Mouse (Mus musculus): ENCODE measurements around the gene Trappc3. TPM values are rescaled to one million over a fixed set of nuclear protein-coding genes. Genes with fewer than 3 reads are reported as not detected.

Gene Trappc3
- polyA plus RNA-seq, 1 experiment from 2014 or later: 115 TPM

DNA sequence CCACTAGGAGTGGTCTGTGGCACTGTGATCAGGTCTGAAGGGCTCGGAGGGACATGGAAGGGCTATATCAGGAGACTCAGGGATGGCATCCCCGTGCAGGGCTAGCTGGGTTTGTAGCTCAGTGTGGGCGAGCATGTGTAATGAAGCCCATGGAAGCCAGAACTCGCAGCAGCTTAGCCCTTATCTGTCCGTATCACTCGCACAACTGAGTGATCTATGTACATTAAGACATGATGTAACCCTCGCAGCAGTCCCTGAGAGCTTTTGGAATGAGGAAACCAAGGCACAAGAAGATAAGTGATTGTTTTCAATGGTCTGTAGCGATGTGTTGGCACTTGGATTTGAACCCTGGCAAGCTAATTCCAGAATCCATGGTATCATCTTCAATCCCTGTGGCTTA lies 21.5 kb downstream of the Trappc3 start:
- Histone ChIP-seq H3K36me3 (ENCODE audit: control insufficient read depth, insufficient read depth) (no peaks in the 10 kb centered on the region), H3K9ac (ENCODE audit: low read depth, low read length) (no peak overlapping the region), H3K27ac (ENCODE audit: low read depth, low read length) (no peak overlapping the region), H3K4me2 (replicated peaks; ENCODE audit: low read depth) (no peak overlapping the region), H3K27me3 (replicated peaks; ENCODE audit: control insufficient read depth, insufficient read depth, low read length) (peaks cover 39% of the 10 kb centered on the region), H3K9me3 (ENCODE audit: control insufficient read depth) (no peaks in the 10 kb centered on the region), H3K4me3 (ENCODE audit: low read depth, low read length) (no peak overlapping the region), H3K4me1 (replicated peaks; ENCODE audit: control insufficient read depth, insufficient read depth, low read length) (no peaks in the 10 kb centered on the region; the same call in 1 of the 2 replicates)
- ATAC-seq: no peak
- TF ChIP-seq CTCF (IDR thresholded peaks at IDR 0.05; ENCODE audit: low read depth): no peak
- 74% methylated on average over 8 of the region's 8 CpGs for WGBS

DNA sequence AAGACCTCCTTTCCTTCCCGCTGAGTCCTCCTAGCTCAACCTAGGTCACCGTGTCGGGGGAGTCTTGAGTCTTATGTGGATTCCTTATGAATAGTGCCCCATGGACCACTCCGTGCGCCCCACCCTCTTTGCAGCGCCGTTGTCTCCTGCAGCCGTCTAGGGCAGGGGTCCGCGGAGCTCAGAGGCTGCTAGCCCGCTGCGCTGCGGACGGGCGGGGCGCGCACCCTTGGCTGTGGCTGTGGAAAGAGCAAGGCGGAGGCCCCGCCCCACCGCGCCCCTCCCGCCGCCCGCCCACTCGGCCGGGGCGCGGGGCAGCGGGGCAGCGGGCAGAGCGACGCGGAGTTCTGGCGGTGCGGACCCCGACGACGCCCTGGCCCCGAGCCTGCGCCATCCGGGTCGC lies 24.4 kb downstream of the Trappc3 start, which contains the start of gene Col8a2:
Col8a2 (plus strand) TSS at position 302 of the 400 bp plus-strand sequence.
- Histone ChIP-seq H3K36me3 (ENCODE audit: control insufficient read depth, insufficient read depth) (no peaks in the 10 kb centered on the region), H3K27me3 (replicated peaks; ENCODE audit: control insufficient read depth, insufficient read depth, low read length) (peaks cover 47% of the 10 kb centered on the region), H3K27ac (ENCODE audit: low read depth, low read length) (no peak within 1 kb of the TSS), H3K4me2 (replicated peaks; ENCODE audit: low read depth) (peak within 1 kb of the TSS; percentile 76), H3K9me3 (ENCODE audit: control insufficient read depth) (no peaks in the 10 kb centered on the region), H3K9ac (ENCODE audit: low read depth, low read length) (peak within 1 kb of the TSS; percentile 46), H3K4me3 (ENCODE audit: low read depth, low read length) (peak within 1 kb of the TSS; percentile 45), H3K4me1 (replicated peaks; ENCODE audit: control insufficient read depth, insufficient read depth, low read length) (no peaks in the 10 kb centered on the region; the same call in 1 of the 2 replicates)
- 0 out of 2 replicates have a peak, but pooled peaks have one; percentile 49 for ATAC-seq
- 1% methylated on average over 42 of the region's 42 CpGs for WGBS
- TF ChIP-seq CTCF (IDR thresholded peaks at IDR 0.05; ENCODE audit: low read depth): no peak

DNA sequence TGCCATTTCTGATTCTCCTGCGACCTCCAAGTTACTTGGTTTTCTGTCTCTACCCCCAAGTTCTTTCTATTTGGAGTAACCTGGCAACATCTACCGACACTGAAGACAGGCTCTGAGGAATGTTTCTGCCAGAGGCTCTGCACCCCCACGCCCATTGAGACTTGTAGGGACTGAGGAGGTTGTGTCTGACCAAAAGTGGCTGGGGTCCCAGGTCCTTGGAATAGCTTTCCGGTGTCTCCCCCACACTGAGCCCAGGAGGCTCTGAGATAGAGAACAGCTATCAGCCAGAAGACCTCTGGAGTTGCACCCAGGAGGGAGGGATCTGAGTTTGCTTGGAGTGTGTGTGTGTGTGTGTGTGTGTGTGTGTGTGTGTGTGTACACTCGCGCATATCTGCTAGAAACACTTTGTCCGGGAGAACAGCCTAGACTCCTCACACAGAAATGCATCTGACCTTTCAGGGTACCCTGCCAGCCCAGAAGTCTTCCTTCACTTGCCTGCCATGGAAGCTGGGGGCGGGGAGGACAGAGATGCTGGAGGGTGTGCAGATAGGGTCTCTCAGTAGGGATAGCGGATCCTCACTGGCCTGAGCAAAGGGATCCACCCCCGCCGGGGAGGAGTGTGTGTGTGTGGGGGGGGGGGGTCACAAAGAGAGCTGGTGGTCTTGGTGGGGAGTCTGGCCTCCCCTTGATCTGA lies 25.3 kb downstream of the Trappc3 start:
- Histone ChIP-seq H3K4me2 (replicated peaks; ENCODE audit: low read depth) (no peak overlapping the region), H3K36me3 (ENCODE audit: control insufficient read depth, insufficient read depth) (no peaks in the 10 kb centered on the region), H3K4me1 (replicated peaks; ENCODE audit: control insufficient read depth, insufficient read depth, low read length) (no peaks in the 10 kb centered on the region; the same call in 1 of the 2 replicates), H3K27ac (ENCODE audit: low read depth, low read length) (no peak overlapping the region), H3K9me3 (ENCODE audit: control insufficient read depth) (no peaks in the 10 kb centered on the region), H3K9ac (ENCODE audit: low read depth, low read length) (no peak overlapping the region), H3K4me3 (ENCODE audit: low read depth, low read length) (no peak overlapping the region), H3K27me3 (replicated peaks; ENCODE audit: control insufficient read depth, insufficient read depth, low read length) (peaks cover 47% of the 10 kb centered on the region)
- 28% methylated on average over 11 of the region's 11 CpGs for WGBS
- no peak for ATAC-seq
- no peak for TF ChIP-seq CTCF (IDR thresholded peaks at IDR 0.05; ENCODE audit: low read depth)

DNA sequence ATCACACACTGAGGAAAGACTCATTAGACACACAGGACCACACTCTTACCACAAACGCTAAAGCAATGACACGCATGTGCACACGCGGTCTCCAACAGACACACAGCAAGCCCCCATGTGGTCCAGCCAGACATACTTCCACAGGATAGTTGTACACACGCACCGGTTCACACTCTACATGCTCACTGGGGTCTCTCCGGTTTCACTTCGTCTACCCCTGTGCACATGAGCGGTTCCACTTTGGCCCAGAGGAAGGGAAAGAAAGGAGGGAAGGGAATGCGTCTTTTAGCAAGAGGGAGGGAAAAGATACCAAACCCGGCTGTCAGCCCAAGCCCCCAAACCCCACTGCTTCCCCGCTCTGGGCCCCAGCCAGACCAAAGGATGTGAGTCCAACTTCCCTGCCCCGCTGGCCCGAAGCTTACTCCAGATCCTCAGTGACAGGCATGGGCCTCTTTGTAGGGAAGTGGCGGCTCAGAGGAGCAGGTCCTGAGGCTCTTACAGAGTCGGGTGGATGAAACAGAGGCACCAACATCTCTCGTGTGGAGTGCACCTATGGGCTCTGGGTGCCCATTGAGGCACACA lies 26.1 kb downstream of the Trappc3 start:
- Histone ChIP-seq H3K4me3 (ENCODE audit: low read depth, low read length) (no peak overlapping the region), H3K27me3 (replicated peaks; ENCODE audit: control insufficient read depth, insufficient read depth, low read length) (peaks cover 47% of the 10 kb centered on the region), H3K9ac (ENCODE audit: low read depth, low read length) (no peak overlapping the region), H3K36me3 (ENCODE audit: control insufficient read depth, insufficient read depth) (no peaks in the 10 kb centered on the region), H3K9me3 (ENCODE audit: control insufficient read depth) (no peaks in the 10 kb centered on the region), H3K4me1 (replicated peaks; ENCODE audit: control insufficient read depth, insufficient read depth, low read length) (no peaks in the 10 kb centered on the region; the same call in 1 of the 2 replicates), H3K27ac (ENCODE audit: low read depth, low read length) (no peak overlapping the region), H3K4me2 (replicated peaks; ENCODE audit: low read depth) (0 out of 2 replicates have a peak overlapping the region, but pooled peaks have one; percentile 21)
- WGBS: 41% methylated on average over 17 of the region's 17 CpGs
- ATAC-seq: no peak
- no peak for TF ChIP-seq CTCF (IDR thresholded peaks at IDR 0.05; ENCODE audit: low read depth)

DNA sequence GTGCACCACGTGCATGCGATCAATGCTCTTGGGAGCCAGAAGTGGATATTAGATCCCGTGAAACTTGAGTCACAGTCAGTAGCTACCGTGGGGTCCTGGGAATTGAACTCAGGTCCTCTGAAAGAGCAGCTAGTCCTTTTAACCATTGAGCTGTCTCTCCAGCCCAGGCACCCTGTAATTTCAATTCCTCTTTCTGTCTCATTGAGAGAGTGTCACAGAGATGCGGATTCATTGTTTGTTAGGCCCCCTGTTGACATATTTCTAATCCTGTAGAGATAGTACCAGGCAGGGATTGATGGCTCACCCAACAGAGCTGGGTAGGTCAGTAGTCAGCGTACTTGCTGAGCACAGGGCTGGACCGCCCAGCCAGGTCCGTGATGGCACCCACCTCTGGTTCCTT lies 28.2 kb downstream of the Trappc3 start:
- H3K27ac ChIP-seq (ENCODE audit: low read depth, low read length): no peak overlapping the region
- H3K9me3 ChIP-seq (ENCODE audit: control insufficient read depth): no peaks in the 10 kb centered on the region
- no peaks in the 10 kb centered on the region for H3K36me3 ChIP-seq (ENCODE audit: control insufficient read depth, insufficient read depth)
- no peak for ATAC-seq
- peaks cover 34% of the 10 kb centered on the region for H3K27me3 ChIP-seq (replicated peaks; ENCODE audit: control insufficient read depth, insufficient read depth, low read length)
- no peak overlapping the region for H3K4me2 ChIP-seq (replicated peaks; ENCODE audit: low read depth)
- H3K9ac ChIP-seq (ENCODE audit: low read depth, low read length): no peak overlapping the region
- no peaks in the 10 kb centered on the region; the same call in 1 of the 2 replicates for H3K4me1 ChIP-seq (replicated peaks; ENCODE audit: control insufficient read depth, insufficient read depth, low read length)
- no peak overlapping the region for H3K4me3 ChIP-seq (ENCODE audit: low read depth, low read length)
- TF ChIP-seq CTCF (IDR thresholded peaks at IDR 0.05; ENCODE audit: low read depth): no peak
- 82% methylated on average over 8 of the region's 8 CpGs for WGBS

DNA sequence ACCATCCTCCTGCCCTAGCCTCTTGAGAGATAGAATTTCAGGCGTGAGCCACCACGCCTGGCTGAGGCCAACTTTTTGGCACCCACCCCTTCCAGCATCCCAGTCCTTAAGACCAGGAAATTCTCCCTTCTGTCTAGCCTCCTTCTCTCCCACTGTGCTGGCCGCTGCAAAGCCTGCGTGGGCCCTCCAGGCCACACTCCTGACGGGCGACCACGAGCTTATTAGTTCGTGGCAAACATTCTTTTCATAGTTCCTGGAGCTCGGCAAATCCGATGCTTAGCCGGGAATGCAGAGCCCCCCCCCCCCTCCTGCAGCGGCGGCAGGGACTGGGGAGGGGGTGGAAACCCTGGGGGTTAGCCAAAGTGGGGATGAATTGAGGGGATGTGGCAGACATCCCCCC lies 29.1 kb downstream of the Trappc3 start:
- Histone ChIP-seq H3K4me1 (replicated peaks; ENCODE audit: control insufficient read depth, insufficient read depth, low read length) (no peaks in the 10 kb centered on the region; the same call in 1 of the 2 replicates), H3K4me3 (ENCODE audit: low read depth, low read length) (no peak overlapping the region), H3K9ac (ENCODE audit: low read depth, low read length) (no peak overlapping the region), H3K36me3 (ENCODE audit: control insufficient read depth, insufficient read depth) (no peaks in the 10 kb centered on the region), H3K27me3 (replicated peaks; ENCODE audit: control insufficient read depth, insufficient read depth, low read length) (peaks cover 27% of the 10 kb centered on the region), H3K4me2 (replicated peaks; ENCODE audit: low read depth) (no peak overlapping the region), H3K27ac (ENCODE audit: low read depth, low read length) (no peak overlapping the region), H3K9me3 (ENCODE audit: control insufficient read depth) (no peaks in the 10 kb centered on the region)
- no peak for TF ChIP-seq CTCF (IDR thresholded peaks at IDR 0.05; ENCODE audit: low read depth)
- no peak for ATAC-seq
- WGBS: 23% methylated on average over 13 of the region's 13 CpGs
